Mouse (Mus musculus): Measurements from ENCODE around the gene Rpl37.

DNA sequence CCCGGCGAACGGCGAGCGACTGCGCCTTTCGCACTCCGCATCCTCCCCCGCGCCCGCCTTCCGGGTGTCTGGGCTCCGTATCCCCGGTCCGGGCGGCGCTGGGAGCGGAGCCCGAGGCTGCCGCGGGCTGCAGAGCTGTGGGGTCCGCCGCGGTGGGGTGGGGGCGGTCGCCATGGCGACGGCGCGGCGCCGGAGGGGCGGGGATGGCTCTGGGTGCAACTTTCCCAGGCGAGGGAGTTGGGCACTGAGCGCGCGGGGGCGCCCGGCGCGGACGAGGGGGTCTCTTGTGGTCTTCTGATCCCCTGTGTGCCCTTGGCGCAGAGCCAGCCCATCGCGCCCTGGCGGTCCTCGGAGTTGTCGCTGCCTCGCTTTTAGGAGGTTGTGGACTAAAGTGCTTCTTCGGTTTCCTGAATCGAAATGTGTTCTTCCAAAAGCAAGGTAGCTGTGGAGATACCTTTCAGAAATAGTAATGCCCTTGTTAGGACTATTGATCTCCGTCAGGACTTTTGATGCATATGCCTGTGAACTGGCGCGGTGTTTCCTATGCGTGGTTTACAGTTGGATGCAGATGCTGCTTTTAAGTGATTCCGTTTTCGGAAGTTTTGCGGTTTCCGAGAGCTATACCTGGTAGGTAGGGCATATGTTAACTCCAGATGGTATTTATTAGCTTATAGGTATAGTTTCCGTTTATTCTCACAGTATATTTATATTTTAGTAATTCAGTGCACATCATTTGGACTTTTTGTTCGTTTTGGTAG lies 27.8 kb downstream of the Rpl37 start:
- no peak for TF ChIP-seq POLR2A (IDR thresholded peaks at IDR 0.05; ENCODE audit: extremely low read depth, insufficient read depth, low read length)
- TF ChIP-seq CTCF (IDR thresholded peaks at IDR 0.05; ENCODE audit: low read depth, low read length) = peak; percentile 20; the same call in 1 of the 2 replicates

Measured in liver, adult 2 months (tissue).